Mouse (Mus musculus) C2C12 (cell line): ENCODE results near the gene Hist1h4k. TPM values are rescaled to one million over a fixed set of nuclear protein-coding genes. Genes with fewer than 3 reads are reported as not detected.
"Not testable (repeated sequence)": the region's sequence is repeated elsewhere in the genome, so short reads cannot be mapped to it uniquely, and the experiment has no call there.

Experiments used
- H3K27me3 ChIP-seq: one replicate; pipeline ENCODE4 v1.6.1; 2011; ENCODE audit not compliant: control insufficient read depth, insufficient read depth, insufficient read length
- H3K36me3 ChIP-seq: one replicate; pipeline ENCODE4 v1.6.1; 2011; ENCODE audit not compliant: control insufficient read depth, insufficient read depth
- H3K4me3 ChIP-seq: one replicate; pipeline ENCODE4 v1.5.1; 2011; ENCODE audit warnings: mild to moderate bottlenecking, control low read depth; ENCODE audit not compliant: poor library complexity, insufficient read depth, severe bottlenecking
- H3K79me2 ChIP-seq: one replicate; pipeline ENCODE4 v1.6.1; 2011; ENCODE audit not compliant: control insufficient read depth, insufficient read depth
- H3K79me3 ChIP-seq: one replicate; pipeline ENCODE4 v1.6.1; 2011; ENCODE audit warnings: low read depth, control low read depth
- H3ac ChIP-seq: one replicate; pipeline ENCODE3; 2011; ENCODE audit warnings: low read depth; ENCODE audit not compliant: control insufficient read depth, insufficient read length
- CEBPB ChIP-seq: IDR thresholded peaks from one replicate; pipeline ENCODE4 v1.6.1; 2011; ENCODE audit warnings: low read depth, mild to moderate bottlenecking, control low read depth, moderate library complexity
- CTCF ChIP-seq: IDR thresholded peaks from one replicate; pipeline ENCODE4 v1.5.1; 2011; ENCODE audit not compliant: control insufficient read depth, insufficient read depth, insufficient read length
- FOSL1 ChIP-seq: IDR thresholded peaks from one replicate; pipeline ENCODE4 v1.8.0; 2011; ENCODE audit warnings: mild to moderate bottlenecking, low read length; ENCODE audit not compliant: poor library complexity, insufficient read depth, severe bottlenecking
- MAX ChIP-seq: IDR thresholded peaks from one replicate; pipeline ENCODE4 v1.6.1; 2011; ENCODE audit warnings: mild to moderate bottlenecking, control low read depth
- MYOD1 ChIP-seq: IDR thresholded peaks from one replicate; pipeline ENCODE4 v1.6.1; 2011; ENCODE audit warnings: low read depth; ENCODE audit not compliant: control insufficient read depth, insufficient read length
- MYOG ChIP-seq: IDR thresholded peaks from one replicate; pipeline ENCODE4 v1.6.1; 2011; ENCODE audit not compliant: control insufficient read depth, insufficient read length; ENCODE audit errors: extremely low read depth
- USF1 ChIP-seq: IDR thresholded peaks from one replicate; pipeline ENCODE4 v1.6.1; 2011; ENCODE audit warnings: low read depth, mild to moderate bottlenecking, control low read depth, moderate library complexity
- polyA plus RNA-seq: library from polyadenylated mRNA; unstranded; fragments of >200 nt; fragmentation: generic; extraction: Trizol; gene quantifications from one replicate; pipeline ENCODE4 v1.2.1, GENCODE M21; 2012; ENCODE audit warnings: missing spikeins

Gene Hist1h4k
- polyA plus RNA-seq, 1 experiment: 10.3 TPM

- peak; percentile 29 for TF ChIP-seq CEBPB
- peaks cover 13% of the 10 kb centered on the region for H3K79me2 ChIP-seq
- not testable (repeated sequence) for H3K36me3 ChIP-seq, H3K27me3 ChIP-seq, H3K79me3 ChIP-seq
- peak within 1 kb of the TSS; percentile 61 for H3ac ChIP-seq
- H3K4me3 ChIP-seq: peak within 1 kb of the TSS; percentile 25
Measured at GRCm38 (mm10) chr13:21753524-21754285, 3.4 kb upstream of the Hist1h4k start, which contains the start of the genes Hist1h2ak and Hist1h2bn. Hist1h2ak (minus strand) TSS chr13:21753827. Hist1h2bn (plus strand) TSS chr13:21754123.

DNA sequence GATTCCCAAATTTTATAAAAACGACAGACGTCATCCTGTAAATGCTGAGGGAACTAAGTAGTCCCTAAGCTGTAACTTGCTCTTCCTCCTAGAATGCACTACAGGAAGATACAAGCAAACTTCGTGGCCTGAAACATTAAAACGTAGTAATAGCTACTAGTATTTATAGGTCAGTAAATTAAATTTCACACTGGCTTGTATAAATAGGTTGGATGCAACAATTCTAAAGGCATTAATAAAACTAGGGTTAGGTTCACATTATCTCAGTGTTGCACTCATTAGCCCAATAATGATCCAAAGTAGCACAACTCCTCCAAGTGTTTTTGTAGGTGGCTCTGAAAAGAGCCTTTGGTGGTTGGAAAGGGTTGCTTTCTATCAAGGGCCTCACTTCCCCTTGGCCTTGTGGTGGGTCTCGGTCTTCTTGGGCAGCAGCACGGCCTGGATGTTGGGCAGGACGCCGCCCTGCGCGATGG is 2.8 kb upstream of the Hist1h4k start:
- H3K36me3 ChIP-seq: no peaks in the 10 kb centered on the region
- peak overlapping the region; percentile 16 for H3K4me3 ChIP-seq
- H3ac ChIP-seq: peak overlapping the region; percentile 61
- H3K79me2 ChIP-seq: peaks cover 19% of the 10 kb centered on the region
- peaks cover 8% of the 10 kb centered on the region for H3K79me3 ChIP-seq
- TF ChIP-seq CEBPB (no peak), USF1 (peak; percentile 4)
- H3K27me3 ChIP-seq: no peaks in the 10 kb centered on the region

GRCm38 (mm10) chr13:21752356-21752755 is 2.1 kb upstream of the Hist1h4k start:
- H3K79me3 ChIP-seq: peaks cover 9% of the 10 kb centered on the region
- no peaks in the 10 kb centered on the region for H3K27me3 ChIP-seq
- peak overlapping the region; percentile 8 for H3ac ChIP-seq
- peaks cover 2% of the 10 kb centered on the region for H3K36me3 ChIP-seq
- no peak overlapping the region for H3K4me3 ChIP-seq
- TF ChIP-seq FOSL1 (no peak), MYOD1 (no peak), MYOG (no peak), MAX (no peak), USF1 (no peak), CEBPB (no peak), CTCF (no peak)
- peaks cover 23% of the 10 kb centered on the region for H3K79me2 ChIP-seq

DNA sequence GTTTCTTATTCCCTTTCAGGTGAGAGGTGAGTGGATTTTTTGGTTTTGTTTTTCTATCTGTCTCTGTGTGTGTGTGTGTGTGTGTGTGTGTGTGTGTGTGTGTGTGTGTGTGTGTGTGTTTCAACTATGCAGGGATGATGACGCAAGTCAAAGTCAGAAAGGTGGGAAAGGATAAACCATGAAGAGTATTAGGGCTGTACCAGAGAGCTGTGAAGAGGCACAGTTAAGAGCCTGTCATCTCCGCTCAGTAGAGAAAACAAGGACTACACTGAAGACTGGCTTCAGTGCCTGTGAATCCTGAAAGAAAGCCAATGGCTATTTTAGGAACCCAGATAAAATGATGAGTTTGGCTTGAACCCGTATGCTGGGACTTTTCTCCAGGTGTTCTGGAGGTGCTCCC is 1.5 kb upstream of the Hist1h4k start:
- Histone ChIP-seq H3K27me3 (no peaks in the 10 kb centered on the region), H3ac (no peak overlapping the region), H3K4me3 (no peak overlapping the region), H3K79me2 (peaks cover 28% of the 10 kb centered on the region), H3K79me3 (peaks cover 9% of the 10 kb centered on the region), H3K36me3 (peaks cover 3% of the 10 kb centered on the region)
- TF ChIP-seq FOSL1 (no peak), CEBPB (peak; percentile 33)

DNA sequence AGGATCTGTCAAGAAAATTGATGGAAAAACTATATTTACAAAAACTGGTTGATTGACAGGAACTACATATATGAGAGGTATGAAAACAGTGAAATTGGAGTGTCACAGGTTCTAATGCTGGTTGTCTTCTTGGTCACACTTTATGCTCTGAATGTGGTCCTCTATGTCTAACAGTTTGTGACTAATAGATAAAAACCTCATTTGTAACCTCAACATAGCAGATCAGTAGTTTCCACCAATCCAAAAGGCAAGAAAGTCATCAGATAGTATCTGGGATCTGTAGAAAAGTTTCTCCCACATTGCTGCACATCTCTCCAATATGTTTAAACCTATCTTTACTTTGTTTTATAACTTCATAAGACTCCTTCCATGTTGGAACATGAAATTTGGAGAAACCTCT is 1.1 kb upstream of the Hist1h4k start:
- Histone ChIP-seq H3K79me3 (peaks cover 9% of the 10 kb centered on the region), H3K36me3 (peaks cover 3% of the 10 kb centered on the region), H3K4me3 (no peak overlapping the region), H3K27me3 (no peaks in the 10 kb centered on the region), H3ac (no peak overlapping the region), H3K79me2 (peaks cover 28% of the 10 kb centered on the region)
- TF ChIP-seq MYOG (no peak), MAX (no peak), FOSL1 (no peak), MYOD1 (no peak), CEBPB (no peak), CTCF (no peak), USF1 (no peak)

GRCm38 (mm10) chr13:21749387-21750158 is 732 bp downstream of the Hist1h4k start:
- Histone ChIP-seq H3K4me3 (peak overlapping the region; percentile 31), H3K27me3 (no peaks in the 10 kb centered on the region), H3K79me3 (peaks cover 9% of the 10 kb centered on the region), H3ac (peak overlapping the region; percentile 82), H3K79me2 (peaks cover 28% of the 10 kb centered on the region), H3K36me3 (peaks cover 3% of the 10 kb centered on the region)
- TF ChIP-seq MYOG: no peak
- no peak for TF ChIP-seq FOSL1
- no peak for TF ChIP-seq MAX
- no peak for TF ChIP-seq CEBPB
- no peak for TF ChIP-seq USF1
- TF ChIP-seq CTCF: no peak
- TF ChIP-seq MYOD1: no peak
